Mouse (Mus musculus): ENCODE measurements at regions not wholly inside any gene's neighbourhood (a gene's known extent, or its start where the extent isn't known, plus 50 kb on each side); places are given as distances from the start of the nearest gene placed in this dataset.

GRCm38 (mm10) chr15:62282646-62283045 lies 1359.8 kb upstream of the A1bg start:
- TF ChIP-seq EP300 (IDR thresholded peaks at IDR 0.05; ENCODE audit: insufficient read depth, low read depth, low read length) (no peak), POLR2A (IDR thresholded peaks at IDR 0.05; ENCODE audit: insufficient read depth, low read depth, low read length) (no peak), CTCF (IDR thresholded peaks at IDR 0.05) (no peak)
- no peak overlapping the region for H3K27ac ChIP-seq
- H3K79me2 ChIP-seq (replicated peaks; ENCODE audit: control insufficient read depth, insufficient read depth, low read length), result no peaks in the 10 kb centered on the region
- H3K9ac ChIP-seq (ENCODE audit: low read depth, low read length), result no peak overlapping the region
- H3K4me3 ChIP-seq, result no peak overlapping the region
- H3K36me3 ChIP-seq (ENCODE audit: control insufficient read depth, insufficient read depth, low read length), result peaks cover 3% of the 10 kb centered on the region; the same call in 1 of the 2 replicates
- 61% methylated on average over 9 of the region's 9 CpGs for WGBS
- intact Hi-C loops (cut with DNase I), result no loop called here
- no peak for DNase-seq
- H3K4me1 ChIP-seq (ENCODE audit: control insufficient read depth, insufficient read depth, low read length), result peaks cover 4% of the 10 kb centered on the region; the same call in 1 of the 2 replicates
- no peaks in the 10 kb centered on the region for H3K27me3 ChIP-seq (ENCODE audit: control insufficient read depth, insufficient read depth, low read length)

GRCm38 (mm10) chr15:62282116-62282515 lies 1359.3 kb upstream of the A1bg start:
- no peaks in the 10 kb centered on the region for H3K27me3 ChIP-seq (ENCODE audit: control insufficient read depth, insufficient read depth, low read length)
- H3K79me2 ChIP-seq (replicated peaks; ENCODE audit: control insufficient read depth, insufficient read depth, low read length), result no peaks in the 10 kb centered on the region
- H3K27ac ChIP-seq, result no peak overlapping the region
- peak in 1 of 2 experiments; percentile 25 for DNase-seq
- TF ChIP-seq EP300 (IDR thresholded peaks at IDR 0.05; ENCODE audit: insufficient read depth, low read depth, low read length), result no peak
- no peak for TF ChIP-seq CTCF (IDR thresholded peaks at IDR 0.05)
- no peak for TF ChIP-seq POLR2A (IDR thresholded peaks at IDR 0.05; ENCODE audit: insufficient read depth, low read depth, low read length)
- no peaks in the 10 kb centered on the region; the same call in 1 of the 2 replicates for H3K4me1 ChIP-seq (ENCODE audit: control insufficient read depth, insufficient read depth, low read length)
- H3K4me3 ChIP-seq, result no peak overlapping the region
- no peak overlapping the region for H3K9ac ChIP-seq (ENCODE audit: low read depth, low read length)
- 44% methylated on average over 1 of the region's 1 CpGs for WGBS
- peaks cover 3% of the 10 kb centered on the region; the same call in 1 of the 2 replicates for H3K36me3 ChIP-seq (ENCODE audit: control insufficient read depth, insufficient read depth, low read length)
- intact Hi-C loops (cut with DNase I), result no loop called here

DNA sequence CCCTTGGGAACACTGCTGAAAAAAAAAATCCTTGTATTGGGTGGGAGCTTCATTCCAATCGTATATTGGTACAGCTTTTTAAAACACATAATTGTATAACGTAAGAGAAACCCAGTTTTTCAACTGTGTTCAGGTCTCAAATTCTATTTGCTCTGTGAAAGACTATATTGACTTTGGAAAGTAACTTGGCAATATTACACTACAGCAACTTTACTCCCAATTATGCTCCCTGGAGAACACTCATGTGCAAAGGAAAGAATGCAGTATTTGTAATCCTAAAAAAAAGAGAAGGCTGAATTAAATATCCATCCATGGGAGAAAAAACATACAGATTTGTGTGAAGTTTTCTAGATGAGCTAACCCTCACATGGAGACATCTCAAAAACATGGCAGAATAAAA lies 1356.7 kb upstream of the A1bg start:
- intact Hi-C loops (cut with DNase I), result no loop called here

GRCm38 (mm10) chr15:62274818-62275217 lies 1352.0 kb upstream of the A1bg start:
- no peaks in the 10 kb centered on the region for H3K36me3 ChIP-seq (ENCODE audit: control insufficient read depth, insufficient read depth, low read length)
- TF ChIP-seq CTCF (IDR thresholded peaks at IDR 0.05), result no peak
- no peak for TF ChIP-seq POLR2A (IDR thresholded peaks at IDR 0.05; ENCODE audit: insufficient read depth, low read depth, low read length)
- no peak for TF ChIP-seq EP300 (IDR thresholded peaks at IDR 0.05; ENCODE audit: insufficient read depth, low read depth, low read length)
- no peak for DNase-seq
- no peaks in the 10 kb centered on the region for H3K79me2 ChIP-seq (replicated peaks; ENCODE audit: control insufficient read depth, insufficient read depth, low read length)
- H3K9ac ChIP-seq (ENCODE audit: low read depth, low read length), result no peak overlapping the region
- 98% methylated on average over 1 of the region's 1 CpGs for WGBS
- no peak overlapping the region for H3K27ac ChIP-seq
- H3K4me1 ChIP-seq (ENCODE audit: control insufficient read depth, insufficient read depth, low read length), result peaks cover 1% of the 10 kb centered on the region; the same call in 1 of the 2 replicates
- intact Hi-C loops (cut with DNase I), result no loop called here
- H3K4me3 ChIP-seq, result no peak overlapping the region
- no peaks in the 10 kb centered on the region for H3K27me3 ChIP-seq (ENCODE audit: control insufficient read depth, insufficient read depth, low read length)

More for the DNA sequence above, 1356.7 kb upstream of the A1bg start:
- no peak for TF ChIP-seq POLR2A (IDR thresholded peaks at IDR 0.05; ENCODE audit: insufficient read depth, low read depth, low read length)
- no peak for TF ChIP-seq CTCF (IDR thresholded peaks at IDR 0.05)
- TF ChIP-seq EP300 (IDR thresholded peaks at IDR 0.05; ENCODE audit: insufficient read depth, low read depth, low read length), result no peak
- WGBS, result 71% methylated on average over 2 of the region's 2 CpGs
- Histone ChIP-seq H3K4me3 (no peak overlapping the region), H3K9ac (ENCODE audit: low read depth, low read length) (no peak overlapping the region), H3K36me3 (ENCODE audit: control insufficient read depth, insufficient read depth, low read length) (no peaks in the 10 kb centered on the region), H3K27me3 (ENCODE audit: control insufficient read depth, insufficient read depth, low read length) (no peaks in the 10 kb centered on the region), H3K79me2 (replicated peaks; ENCODE audit: control insufficient read depth, insufficient read depth, low read length) (no peaks in the 10 kb centered on the region), H3K4me1 (ENCODE audit: control insufficient read depth, insufficient read depth, low read length) (no peaks in the 10 kb centered on the region), H3K27ac (no peak overlapping the region)
- DNase-seq, result no peak

DNA sequence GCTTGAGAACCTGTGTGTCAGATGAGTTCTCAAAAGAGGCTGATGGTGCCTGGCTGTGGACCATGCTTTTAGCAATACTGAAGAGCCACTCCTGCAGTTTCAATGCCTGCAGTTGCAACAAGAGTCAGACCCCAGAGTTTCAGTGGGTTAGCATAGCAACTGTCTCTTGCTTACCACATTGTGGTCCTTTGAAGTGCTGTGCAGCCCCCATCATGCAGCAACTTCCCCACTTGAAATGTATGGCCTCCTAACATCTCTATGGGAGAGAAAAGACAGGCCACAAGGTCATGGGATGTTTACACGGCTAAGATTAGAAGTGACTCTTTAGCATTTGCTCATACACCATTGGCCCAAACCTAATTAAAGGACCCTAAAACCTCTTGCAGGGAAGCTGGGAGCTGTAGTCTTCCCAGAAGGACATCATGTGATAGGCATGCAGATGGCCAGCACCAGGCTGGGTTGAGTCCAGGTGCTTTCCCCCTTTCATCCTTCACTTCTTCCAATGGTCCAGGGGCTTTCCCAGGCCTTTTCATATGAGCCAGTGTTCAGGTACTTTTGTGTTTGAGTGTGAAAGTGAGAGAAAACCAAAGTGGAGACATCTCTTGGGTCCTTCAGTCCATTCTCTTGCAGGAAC lies 1351.2 kb upstream of the A1bg start:
- no peaks in the 10 kb centered on the region for H3K27me3 ChIP-seq (ENCODE audit: control insufficient read depth, insufficient read depth, low read length)
- 77% methylated on average over 1 of the region's 1 CpGs for WGBS
- no peaks in the 10 kb centered on the region for H3K36me3 ChIP-seq (ENCODE audit: control insufficient read depth, insufficient read depth, low read length)
- H3K4me3 ChIP-seq, result no peak overlapping the region
- no peaks in the 10 kb centered on the region for H3K79me2 ChIP-seq (replicated peaks; ENCODE audit: control insufficient read depth, insufficient read depth, low read length)
- intact Hi-C loops (cut with DNase I), result no loop called here
- H3K9ac ChIP-seq (ENCODE audit: low read depth, low read length), result no peak overlapping the region
- H3K4me1 ChIP-seq (ENCODE audit: control insufficient read depth, insufficient read depth, low read length), result peaks cover 1% of the 10 kb centered on the region; the same call in 1 of the 2 replicates
- H3K27ac ChIP-seq, result no peak overlapping the region
- TF ChIP-seq EP300 (IDR thresholded peaks at IDR 0.05; ENCODE audit: insufficient read depth, low read depth, low read length) (no peak), CTCF (IDR thresholded peaks at IDR 0.05) (no peak), POLR2A (IDR thresholded peaks at IDR 0.05; ENCODE audit: insufficient read depth, low read depth, low read length) (no peak)
- no peak for DNase-seq

DNA sequence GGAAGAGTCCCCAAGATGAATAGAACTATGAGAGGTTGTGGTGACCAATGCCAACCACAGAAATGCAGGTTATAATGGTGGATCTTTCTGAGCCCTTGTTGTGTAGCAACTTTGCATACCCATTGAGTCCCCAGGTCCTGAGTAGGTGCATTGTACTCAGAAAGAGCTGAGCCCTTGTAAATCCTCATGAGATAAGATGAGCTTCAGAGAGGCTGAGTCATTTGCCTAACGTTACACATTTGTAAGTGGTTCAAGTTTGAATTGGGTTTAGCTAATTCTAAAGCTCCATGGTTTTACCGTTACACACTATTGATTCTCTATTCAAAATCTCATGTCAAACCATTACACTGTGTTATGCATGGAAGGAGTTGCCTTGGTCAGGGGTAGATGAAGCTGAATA lies 1349.9 kb upstream of the A1bg start:
- no peaks in the 10 kb centered on the region for H3K36me3 ChIP-seq (ENCODE audit: control insufficient read depth, insufficient read depth, low read length)
- no peak overlapping the region for H3K4me3 ChIP-seq
- no peaks in the 10 kb centered on the region for H3K27me3 ChIP-seq (ENCODE audit: control insufficient read depth, insufficient read depth, low read length)
- H3K4me1 ChIP-seq (ENCODE audit: control insufficient read depth, insufficient read depth, low read length), result peaks cover 1% of the 10 kb centered on the region; the same call in 1 of the 2 replicates
- DNase-seq, result no peak
- H3K9ac ChIP-seq (ENCODE audit: low read depth, low read length), result no peak overlapping the region
- H3K27ac ChIP-seq, result no peak overlapping the region
- no peaks in the 10 kb centered on the region for H3K79me2 ChIP-seq (replicated peaks; ENCODE audit: control insufficient read depth, insufficient read depth, low read length)
- 95% methylated on average over 2 of the region's 2 CpGs for WGBS
- TF ChIP-seq CTCF (IDR thresholded peaks at IDR 0.05) (no peak), POLR2A (IDR thresholded peaks at IDR 0.05; ENCODE audit: insufficient read depth, low read depth, low read length) (no peak), EP300 (IDR thresholded peaks at IDR 0.05; ENCODE audit: insufficient read depth, low read depth, low read length) (no peak)
- intact Hi-C loops (cut with DNase I), result no loop called here

All from heart, adult 2 months (tissue).